Mouse (Mus musculus): ENCODE results near the gene Smim10l1. TPM values are rescaled to one million over a fixed set of nuclear protein-coding genes. Genes with fewer than 3 reads are reported as not detected.

Gene Smim10l1
- 432 TPM for polyA plus RNA-seq (2014; fragmentation: Illumina TruSeq; extraction: RNeasy Lipid Tissue Mini Kit (QIAGEN cat#74804); ENCODE audit: low read depth, low replicate concordance)

DNA sequence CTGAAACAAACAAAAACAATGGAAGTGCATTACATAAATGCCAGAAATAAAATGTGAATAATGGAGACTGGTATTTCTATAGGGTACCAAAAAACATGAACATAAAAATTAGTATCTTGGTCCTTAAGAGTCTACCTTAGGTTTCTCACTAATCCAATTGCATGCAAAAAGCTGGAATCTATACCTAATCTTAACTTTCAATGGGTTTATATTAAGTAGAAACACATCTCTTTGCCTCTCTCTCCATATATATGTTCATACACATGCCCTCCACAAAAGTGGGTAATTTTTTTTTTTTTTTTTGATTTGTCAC, at the start of gene Smim10l1:
Gene Smim10l1 (plus strand): TSS at position 301 of the 313 bp plus-strand sequence.

DNA sequence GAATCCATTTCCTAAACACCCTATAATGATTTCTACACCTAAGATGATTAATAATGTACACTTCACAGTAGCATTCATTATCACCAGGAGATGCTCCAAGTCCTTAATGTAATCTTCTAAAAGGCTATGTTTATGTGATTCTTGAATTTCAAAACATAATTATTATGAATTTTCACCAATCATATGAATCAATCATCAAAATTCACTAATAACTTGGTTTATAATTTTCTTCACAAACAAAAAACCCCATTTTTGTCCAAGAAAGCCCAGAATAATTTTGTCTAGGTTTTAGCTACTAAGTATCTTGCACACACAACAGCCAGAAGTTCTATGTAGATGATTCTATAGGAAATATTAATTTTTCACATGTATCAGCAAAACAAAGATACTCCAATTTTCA, 49.0 kb upstream of the Smim10l1 start, which contains the start of gene Tas2r140:
Gene Tas2r140 (minus strand): TSS at position 101 of the 400 bp plus-strand sequence.

Other genes with a start within 250 kb of the Smim10l1 start
- not detected for gene Tas2r116, start 249.5 kb upstream of the Smim10l1 start, polyA plus RNA-seq (2014; fragmentation: Illumina TruSeq; extraction: RNeasy Lipid Tissue Mini Kit (QIAGEN cat#74804); ENCODE audit: low read depth, low replicate concordance)
- not detected for gene Tas2r110, start 236.9 kb upstream of the Smim10l1 start, polyA plus RNA-seq (2014; fragmentation: Illumina TruSeq; extraction: RNeasy Lipid Tissue Mini Kit (QIAGEN cat#74804); ENCODE audit: low read depth, low replicate concordance)
- not detected for gene Tas2r113, start 211.9 kb upstream of the Smim10l1 start, polyA plus RNA-seq (2014; fragmentation: Illumina TruSeq; extraction: RNeasy Lipid Tissue Mini Kit (QIAGEN cat#74804); ENCODE audit: low read depth, low replicate concordance)
- not detected for gene Tas2r125, start 195.3 kb upstream of the Smim10l1 start, polyA plus RNA-seq (2014; fragmentation: Illumina TruSeq; extraction: RNeasy Lipid Tissue Mini Kit (QIAGEN cat#74804); ENCODE audit: low read depth, low replicate concordance)
- gene Tas2r129, start 153.8 kb upstream of the Smim10l1 start, polyA plus RNA-seq (2014; fragmentation: Illumina TruSeq; extraction: RNeasy Lipid Tissue Mini Kit (QIAGEN cat#74804); ENCODE audit: low read depth, low replicate concordance): not detected
- not detected for gene Tas2r131, start 147.0 kb upstream of the Smim10l1 start, polyA plus RNA-seq (2014; fragmentation: Illumina TruSeq; extraction: RNeasy Lipid Tissue Mini Kit (QIAGEN cat#74804); ENCODE audit: low read depth, low replicate concordance)
- gene Tas2r109, start 123.9 kb upstream of the Smim10l1 start, polyA plus RNA-seq (2014; fragmentation: Illumina TruSeq; extraction: RNeasy Lipid Tissue Mini Kit (QIAGEN cat#74804); ENCODE audit: low read depth, low replicate concordance): not detected
- not detected for gene Tas2r103, start 67.8 kb upstream of the Smim10l1 start, polyA plus RNA-seq (2014; fragmentation: Illumina TruSeq; extraction: RNeasy Lipid Tissue Mini Kit (QIAGEN cat#74804); ENCODE audit: low read depth, low replicate concordance)
- gene Tas2r140, start 49.1 kb upstream of the Smim10l1 start, polyA plus RNA-seq (2014; fragmentation: Illumina TruSeq; extraction: RNeasy Lipid Tissue Mini Kit (QIAGEN cat#74804); ENCODE audit: low read depth, low replicate concordance): not detected
- gene 5530400C23Rik, start 187.3 kb downstream of the Smim10l1 start, polyA plus RNA-seq (2014; fragmentation: Illumina TruSeq; extraction: RNeasy Lipid Tissue Mini Kit (QIAGEN cat#74804); ENCODE audit: low read depth, low replicate concordance): not detected

All from sigmoid colon, adult 10 weeks (tissue).